20 mouse cellular contexts compared by ENCODE assay signal in genomic region chr15:79767327-79767961, GRCm38 (mm10). TPM values are rescaled to one million over a fixed set of nuclear protein-coding genes. Genes with fewer than 3 reads are reported as not detected.
DNase-seq lines count a peak whose midpoint lies in the region; ATAC-seq and TF ChIP-seq lines count a peak whose summit lies in the region.
"Had no signal": no experiment of that assay in that cellular context is flagged by ENCODE, and none has a peak within 500 bp of the region (broad histone marks: within the 10 kb centered on the region; RNA-seq: fewer than 3 reads in every experiment).

No protein-coding gene starts in this region.

- DNase-seq in cerebellum, adult 2 months: peak; percentile 57 to 71
- DNase-seq in cerebellum, adult 11 months: no peak
- DNase-seq in heart, adult 2 months: no peak
- DNase-seq in heart, postnatal 25 days (ENCODE audit: low spot score): no peak
- DNase-seq in liver, postnatal 0 days: no peak
- no peak for DNase-seq in liver, embryonic 11.5 days (ENCODE audit: low spot score)
- no peak for DNase-seq in adipocyte (ENCODE audit: low spot score)
- DNase-seq: adrenal gland, postnatal 36 days; gastrocnemius, postnatal 25 days; retina, postnatal 1 day; thymus, postnatal 14 days had no signal

- no peak for TF ChIP-seq CTCF in cerebellum, adult 2 months (IDR thresholded peaks at IDR 0.05; ENCODE audit: borderline replicate concordance, insufficient read depth, low read depth, low read length)
- TF ChIP-seq CTCF in heart, adult 2 months (IDR thresholded peaks at IDR 0.05): no peak
- no peak for TF ChIP-seq CTCF in liver, postnatal 0 days (IDR thresholded peaks at IDR 0.05; ENCODE audit: low read depth)
- no peak for TF ChIP-seq CTCF in olfactory bulb, adult 2 months (IDR thresholded peaks at IDR 0.05; ENCODE audit: insufficient read depth, low read depth, low read length)

- H3K4me3 ChIP-seq in cerebellum, adult 2 months (replicated peaks; ENCODE audit: insufficient read depth, low read depth, low read length): no peak overlapping the region
- peak overlapping the region; percentile 6; the same call in 1 of the 2 replicates for H3K4me3 ChIP-seq in heart, adult 2 months
- no peak overlapping the region for H3K4me3 ChIP-seq in liver, postnatal 0 days (ENCODE audit: low read depth, low read length)
- H3K4me3 ChIP-seq in liver, embryonic 11.5 days (ENCODE audit: low read depth, low read length): no peak overlapping the region
- no peak overlapping the region for H3K4me3 ChIP-seq in olfactory bulb, adult 2 months (ENCODE audit: insufficient read depth, low read depth, low read length)
- H3K4me3 ChIP-seq: embryonic facial prominence, embryonic 15.5 days; hindbrain, embryonic 12.5 days; liver, embryonic 12.5 days; stomach, embryonic 15.5 days had no signal

- no peak for TF ChIP-seq EP300 in heart, adult 2 months (IDR thresholded peaks at IDR 0.05; ENCODE audit: insufficient read depth, low read depth, low read length)
- no peak for TF ChIP-seq EP300 in liver, postnatal 0 days (IDR thresholded peaks at IDR 0.05; ENCODE audit: low read depth)

- H3K4me2 ChIP-seq in liver, postnatal 0 days (ENCODE audit: low read depth, low read length): no peak overlapping the region
- no peak overlapping the region for H3K4me2 ChIP-seq in liver, embryonic 11.5 days
- H3K4me2 ChIP-seq: embryonic facial prominence, embryonic 15.5 days; hindbrain, embryonic 12.5 days; liver, embryonic 12.5 days; stomach, embryonic 15.5 days had no signal

- H3K79me2 ChIP-seq in heart, adult 2 months (replicated peaks; ENCODE audit: control insufficient read depth, insufficient read depth, low read length): peaks cover 1% of the 10 kb centered on the region; the same call in 1 of the 2 replicates

- H3K36me3 ChIP-seq in heart, adult 2 months (ENCODE audit: control insufficient read depth, insufficient read depth, low read length): no peaks in the 10 kb centered on the region
- no peaks in the 10 kb centered on the region for H3K36me3 ChIP-seq in liver, postnatal 0 days (replicated peaks; ENCODE audit: insufficient read depth, low read length)
- no peaks in the 10 kb centered on the region; the same call in 1 of the 2 replicates for H3K36me3 ChIP-seq in liver, embryonic 11.5 days (ENCODE audit: control insufficient read depth, insufficient read depth, low read length)
- H3K36me3 ChIP-seq: liver, embryonic 12.5 days had no signal

- peak overlapping the region; percentile 18; the same call in 1 of the 2 replicates for H3K27ac ChIP-seq in cerebellum, adult 2 months (ENCODE audit: insufficient read depth, low read length)
- peak overlapping the region; percentile 75 for H3K27ac ChIP-seq in heart, adult 2 months
- H3K27ac ChIP-seq in liver, postnatal 0 days (ENCODE audit: low read depth): no peak overlapping the region
- no peak overlapping the region for H3K27ac ChIP-seq in liver, embryonic 11.5 days (ENCODE audit: low read depth, low read length)
- H3K27ac ChIP-seq in olfactory bulb, adult 2 months (ENCODE audit: insufficient read depth, low read depth, low read length): peak overlapping the region; percentile 37; the same call in 1 of the 2 replicates
- H3K27ac ChIP-seq: hindbrain, embryonic 12.5 days; kidney, postnatal 0 days; liver, embryonic 12.5 days; stomach, embryonic 15.5 days had no signal

- ATAC-seq in liver, postnatal 0 days: peak; percentile 45; the same call in 1 of the 2 replicates
- no peak for ATAC-seq in liver, embryonic 11.5 days (replicated peaks; ENCODE audit: low FRiP score)
- ATAC-seq: activated CD4-positive, CD25-positive, alpha-beta regulatory T cell, adult 4 months; intestine, postnatal 0 days; liver, embryonic 12.5 days had no signal

- no peaks in the 10 kb centered on the region for H3K9me3 ChIP-seq in liver, postnatal 0 days (ENCODE audit: low read length)
- no peaks in the 10 kb centered on the region for H3K9me3 ChIP-seq in liver, embryonic 11.5 days (ENCODE audit: control insufficient read depth, low read length)
- H3K9me3 ChIP-seq: embryonic facial prominence, embryonic 15.5 days; hindbrain, embryonic 12.5 days; liver, embryonic 12.5 days; stomach, embryonic 15.5 days had no signal

- 13% methylated on average over 16 of the region's 16 CpGs for WGBS in cerebellum, adult 2 months
- WGBS in heart, adult 2 months: 31% methylated on average over 16 of the region's 16 CpGs
- 72% methylated on average over 16 of the region's 16 CpGs for WGBS in liver, postnatal 0 days (ENCODE audit: insufficient replicate concordance)
- 78% methylated on average over 16 of the region's 16 CpGs for WGBS in liver, embryonic 11.5 days
- WGBS in olfactory bulb, adult 2 months: 53% methylated on average over 16 of the region's 16 CpGs

- H3K27me3 ChIP-seq in cerebellum, adult 2 months (ENCODE audit: control insufficient read depth, insufficient read depth, low read length): no peaks in the 10 kb centered on the region
- no peaks in the 10 kb centered on the region for H3K27me3 ChIP-seq in heart, adult 2 months (ENCODE audit: control insufficient read depth, insufficient read depth, low read length)
- no peaks in the 10 kb centered on the region for H3K27me3 ChIP-seq in liver, postnatal 0 days (ENCODE audit: insufficient read depth, low read length)
- H3K27me3 ChIP-seq in liver, embryonic 11.5 days (replicated peaks; ENCODE audit: control insufficient read depth, insufficient read depth, low read length): no peaks in the 10 kb centered on the region
- H3K27me3 ChIP-seq: CH12.LX; embryonic facial prominence, embryonic 15.5 days; hindbrain, embryonic 12.5 days; liver, embryonic 12.5 days; stomach, embryonic 15.5 days had no signal

- intact Hi-C loops in heart, adult 2 months (cut with DNase I): no loop called here
- intact Hi-C loops in heart, postnatal 25 days (cut with DNase I): loop anchor here (10.0 kb wide), 1 partner anchor 317 kb away; no protein-coding TSS in a partner anchor

- peak overlapping the region; percentile 31; the same call in 1 of the 2 replicates for H3K9ac ChIP-seq in heart, adult 2 months (ENCODE audit: low read depth, low read length)
- no peak overlapping the region for H3K9ac ChIP-seq in liver, postnatal 0 days (replicated peaks)
- no peak overlapping the region for H3K9ac ChIP-seq in liver, embryonic 11.5 days (ENCODE audit: low read depth, low read length)
- H3K9ac ChIP-seq: embryonic facial prominence, embryonic 15.5 days; hindbrain, embryonic 12.5 days; liver, embryonic 12.5 days; stomach, embryonic 15.5 days had no signal

- TF ChIP-seq POLR2A in cerebellum, adult 2 months (IDR thresholded peaks at IDR 0.05; ENCODE audit: borderline replicate concordance, insufficient read depth, low read length): no peak
- no peak for TF ChIP-seq POLR2A in heart, adult 2 months (IDR thresholded peaks at IDR 0.05; ENCODE audit: insufficient read depth, low read depth, low read length)
- TF ChIP-seq POLR2A in olfactory bulb, adult 2 months (IDR thresholded peaks at IDR 0.05; ENCODE audit: insufficient read depth, low read depth, low read length): no peak

- H3K4me1 ChIP-seq in cerebellum, adult 2 months (ENCODE audit: control insufficient read depth, insufficient read depth, low read length): peaks cover 79% of the 10 kb centered on the region
- peaks cover 27% of the 10 kb centered on the region for H3K4me1 ChIP-seq in heart, adult 2 months (ENCODE audit: control insufficient read depth, insufficient read depth, low read length)
- peaks cover 7% of the 10 kb centered on the region for H3K4me1 ChIP-seq in liver, postnatal 0 days (ENCODE audit: insufficient read depth)
- no peaks in the 10 kb centered on the region for H3K4me1 ChIP-seq in liver, embryonic 11.5 days (replicated peaks; ENCODE audit: control insufficient read depth, insufficient read depth, low read length)
- peaks cover 81% of the 10 kb centered on the region for H3K4me1 ChIP-seq in olfactory bulb, adult 2 months (ENCODE audit: control insufficient read depth, insufficient read depth, low read length)

RNA-seq across cellular contexts. Expression of gene Dnal4, which starts 10.2 kb away (rescaled TPM):
- polyA plus RNA-seq in cerebellum, adult 2 months (2012; rRNA removed): 55.1 and 56.7 TPM in 2 replicates
- total RNA-seq in heart, adult 2 months (2021): 10 to 100 TPM; 19.3 to 21.7 TPM
- 43.0 and 46.8 TPM in 2 replicates for polyA plus RNA-seq in heart, adult 2 months (2012; rRNA removed)
- total RNA-seq in heart, postnatal 25 days (2021): 10 to 100 TPM; 20.5 to 22.9 TPM
- polyA plus RNA-seq in liver, postnatal 0 days (2015; fragmentation: Nextera tagmentation; extraction: Ambion mirVana): 9.7 and 10.2 TPM in 2 replicates
- 25.0 and 28.6 TPM in 2 replicates for polyA plus RNA-seq in liver, embryonic 11.5 days (2014; fragmentation: Nextera tagmentation; extraction: Ambion mirVana)
- not detected in 2 replicates for polyA plus RNA-seq in olfactory bulb, adult 2 months (2012; ENCODE audit: insufficient read depth, insufficient read length, low replicate concordance, missing spikeins)

RNA-seq across cellular contexts. Expression of gene Sun2, which starts 25.1 kb away (rescaled TPM):
- polyA plus RNA-seq in cerebellum, adult 2 months (2012; rRNA removed): 42.7 and 45.2 TPM in 2 replicates
- 10 to 100 TPM; 83.3 to 96.7 TPM for total RNA-seq in heart, adult 2 months (2021)
- polyA plus RNA-seq in heart, adult 2 months (2012; rRNA removed): 57.9 and 69.2 TPM in 2 replicates
- 10 to 100 TPM; 79.3 to 80.7 TPM for total RNA-seq in heart, postnatal 25 days (2021)
- polyA plus RNA-seq in liver, postnatal 0 days (2015; fragmentation: Nextera tagmentation; extraction: Ambion mirVana): 3.3 and 4.2 TPM in 2 replicates
- 2.2 and 2.5 TPM in 2 replicates for polyA plus RNA-seq in liver, embryonic 11.5 days (2014; fragmentation: Nextera tagmentation; extraction: Ambion mirVana)
- 247 TPM in 1 of 2 replicates, not detected in the other for polyA plus RNA-seq in olfactory bulb, adult 2 months (2012; ENCODE audit: insufficient read depth, insufficient read length, low replicate concordance, missing spikeins)

RNA-seq across cellular contexts. Expression of gene Nptxr, which starts 37.1 kb away (rescaled TPM):
- polyA plus RNA-seq in cerebellum, adult 2 months (2012; rRNA removed): 88.0 and 100 TPM in 2 replicates
- total RNA-seq in heart, adult 2 months (2021): 1 to 10 TPM; 1.5 to 1.7 TPM
- polyA plus RNA-seq in heart, adult 2 months (2012; rRNA removed): 1.3 and 1.6 TPM in 2 replicates
- 1 to 10 TPM; 1.5 to 1.8 TPM for total RNA-seq in heart, postnatal 25 days (2021)
- 0.09 and 0.13 TPM in 2 replicates for polyA plus RNA-seq in liver, postnatal 0 days (2015; fragmentation: Nextera tagmentation; extraction: Ambion mirVana)
- 0.27 and 0.43 TPM in 2 replicates for polyA plus RNA-seq in liver, embryonic 11.5 days (2014; fragmentation: Nextera tagmentation; extraction: Ambion mirVana)
- 326 TPM in 1 of 2 replicates, not detected in the other for polyA plus RNA-seq in olfactory bulb, adult 2 months (2012; ENCODE audit: insufficient read depth, insufficient read length, low replicate concordance, missing spikeins)

Comparison
In these comparisons a context has a peak if more than half of its experiments do, and no peak if none do; other contexts are left out.
1. DNase-seq: peak in cerebellum, adult 2 months (2 of 2); none in cerebellum, adult 11 months (single experiment), heart, adult 2 months (0 of 2), heart, postnatal 25 days (single experiment), liver, postnatal 0 days (single experiment), liver, embryonic 11.5 days (single experiment) and adipocyte (single experiment).
2. H3K27ac ChIP-seq: peak in cerebellum, adult 2 months (single experiment), heart, adult 2 months (single experiment) and olfactory bulb, adult 2 months (single experiment); none in liver, postnatal 0 days (single experiment) and liver, embryonic 11.5 days (single experiment).
3. RNA of gene Dnal4, which starts 10.2 kb away (polyA plus RNA-seq): 55.1 to 56.7 TPM in cerebellum, adult 2 months, 43.0 to 46.8 TPM in heart, adult 2 months, 25.0 to 28.6 TPM in liver, embryonic 11.5 days and 9.7 to 10.2 TPM in liver, postnatal 0 days; not detected in olfactory bulb, adult 2 months; every median in the first group is over 10 times any median in the second.
4. RNA of gene Nptxr, which starts 37.1 kb away (polyA plus RNA-seq): 88.0 to 100 TPM in cerebellum, adult 2 months and 326 TPM in olfactory bulb, adult 2 months; 1.3 to 1.6 TPM in heart, adult 2 months, 0.27 to 0.43 TPM in liver, embryonic 11.5 days and 0.09 to 0.13 TPM in liver, postnatal 0 days; every median in the first group is over 10 times any median in the second.